Mouse (Mus musculus): ENCODE data around the gene Mtch2.
"Not testable (repeated sequence)": the region's sequence is repeated elsewhere in the genome, so short reads cannot be mapped to it uniquely, and the experiment has no call there.

Gene Mtch2

GRCm38 (mm10) chr2:90846955-90847680 is at the start of gene Mtch2:
TSS of gene Mtch2 (plus strand) at chr2:90847155.
- peak; percentile 96 for DNase-seq (ENCODE audit: low read depth, low spot score)

DNA sequence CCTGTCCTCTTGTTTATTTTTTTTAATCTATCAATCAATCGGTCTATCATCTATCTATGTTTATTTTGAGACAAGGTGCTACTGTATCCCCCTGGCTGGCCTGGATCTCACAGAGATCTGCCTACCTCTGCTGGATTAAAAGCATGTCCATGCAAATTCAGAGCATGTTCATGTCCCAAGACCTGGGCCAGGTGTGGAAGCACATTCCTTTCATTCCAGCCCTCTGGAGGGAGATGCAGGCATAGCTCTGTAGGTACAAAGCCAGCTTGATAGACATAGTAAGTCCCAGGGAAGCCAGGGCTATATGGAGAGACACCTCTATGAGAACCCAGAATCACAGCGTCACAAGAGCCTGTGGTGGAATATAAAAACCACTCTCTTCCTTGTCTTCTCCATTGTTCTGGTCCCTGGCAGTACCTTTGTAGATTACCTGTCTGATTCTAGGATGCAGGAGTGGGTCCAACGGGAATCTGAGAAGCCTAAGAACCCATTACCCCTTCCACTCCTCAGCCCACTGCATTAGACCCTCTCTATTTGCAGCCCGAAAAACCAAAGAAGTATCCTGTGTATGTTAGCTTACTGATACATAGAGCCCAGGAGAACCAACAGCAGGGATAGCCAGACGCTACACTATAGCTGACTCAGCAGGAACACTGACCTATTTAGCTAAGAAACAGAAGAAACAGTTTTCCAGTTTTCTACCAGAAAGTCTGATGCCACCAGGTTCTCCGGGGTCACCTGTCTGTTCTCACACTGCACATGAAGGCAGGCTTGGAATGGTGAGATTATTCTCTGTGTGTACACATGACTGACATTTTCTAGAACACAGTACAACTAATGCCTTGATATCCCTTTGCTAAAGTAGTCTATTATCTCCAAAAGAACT is 38.5 kb upstream of the Mtch2 start:
- DNase-seq (ENCODE audit: low read depth, low spot score) = no peak

- no peak for DNase-seq (ENCODE audit: low read depth, low spot score)
Observed at GRCm38 (mm10) chr2:90810751-90811150, 36.2 kb upstream of the Mtch2 start.

DNA sequence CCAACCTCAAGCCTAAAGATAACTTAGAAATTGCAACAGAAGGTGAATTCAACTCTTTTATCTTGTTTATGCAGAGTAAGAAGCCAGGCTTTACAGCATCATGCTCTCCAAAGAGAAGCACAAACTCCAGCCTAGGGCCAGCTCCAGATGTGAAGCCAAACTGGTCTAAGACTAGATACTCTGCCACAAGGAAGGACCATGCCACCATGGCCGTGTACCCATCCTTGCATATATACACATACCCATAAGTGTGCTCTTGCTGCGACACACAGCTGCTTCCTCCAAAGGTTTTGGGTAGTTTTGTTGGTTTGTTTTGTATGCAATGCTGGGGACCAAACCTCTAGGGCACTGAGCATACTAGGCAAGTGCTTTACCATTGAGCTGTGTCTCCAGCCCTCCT is 31.7 kb upstream of the Mtch2 start:
- no peak for DNase-seq (ENCODE audit: low read depth, low spot score)

DNA sequence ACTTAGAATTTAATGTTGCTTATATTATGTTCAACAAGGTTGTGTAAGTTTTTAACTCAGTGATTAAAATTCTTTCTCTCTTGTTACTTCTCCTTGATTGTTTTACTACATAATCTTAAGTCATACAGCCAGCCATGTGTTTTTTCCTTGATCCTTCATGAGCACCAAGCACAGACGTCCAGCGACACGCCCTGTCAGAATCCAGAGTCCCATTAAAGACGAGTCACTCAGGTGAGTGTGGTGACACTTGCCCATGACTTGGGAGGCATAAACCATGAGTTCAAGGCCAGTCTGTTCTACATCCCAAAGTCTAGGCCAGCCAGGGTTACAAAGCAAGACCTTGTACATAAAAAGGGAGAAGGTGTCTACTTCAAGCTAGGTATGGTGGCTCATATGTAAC is 30.8 kb upstream of the Mtch2 start:
- DNase-seq (ENCODE audit: low read depth, low spot score) = no peak

DNA sequence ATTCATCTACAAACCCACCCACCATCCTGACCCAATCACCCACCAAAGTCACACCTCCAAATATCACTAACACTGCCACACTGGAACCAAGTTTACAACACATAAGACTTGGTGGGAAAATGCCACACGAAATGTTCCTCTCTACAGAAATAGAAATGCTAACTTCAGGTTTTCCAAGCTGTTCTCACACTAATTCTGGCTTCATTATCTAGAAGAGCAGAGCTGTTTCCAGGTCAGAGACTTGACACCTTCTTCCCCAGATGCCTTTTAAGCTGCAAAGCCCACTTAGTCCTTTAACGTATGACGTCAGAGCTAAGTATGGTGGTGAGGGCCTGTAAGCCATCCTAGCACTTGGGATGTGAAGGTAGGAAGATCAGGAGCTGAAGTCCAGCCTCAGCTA is 28.2 kb upstream of the Mtch2 start:
- DNase-seq (ENCODE audit: low read depth, low spot score) = no peak

DNA sequence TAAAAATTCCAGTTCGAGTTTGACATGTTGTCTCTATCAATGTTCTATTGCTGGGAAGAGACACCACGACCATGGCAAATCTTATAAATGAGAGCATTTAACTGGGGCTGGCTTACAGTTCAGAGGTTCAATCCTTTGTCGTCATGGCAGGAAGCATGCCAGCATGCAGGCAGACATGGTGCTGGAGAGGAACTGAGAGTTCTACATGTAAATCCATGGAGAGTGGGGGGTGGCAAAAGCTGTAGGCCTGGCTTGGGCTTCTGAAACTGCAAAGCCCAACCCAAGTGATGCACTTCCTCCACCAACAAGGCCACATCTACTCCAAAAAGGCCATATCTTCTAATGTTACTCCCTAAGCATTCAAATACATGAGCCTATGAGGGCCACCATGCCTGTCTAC is 26.1 kb upstream of the Mtch2 start:
- no peak for DNase-seq (ENCODE audit: low read depth, low spot score)

DNA sequence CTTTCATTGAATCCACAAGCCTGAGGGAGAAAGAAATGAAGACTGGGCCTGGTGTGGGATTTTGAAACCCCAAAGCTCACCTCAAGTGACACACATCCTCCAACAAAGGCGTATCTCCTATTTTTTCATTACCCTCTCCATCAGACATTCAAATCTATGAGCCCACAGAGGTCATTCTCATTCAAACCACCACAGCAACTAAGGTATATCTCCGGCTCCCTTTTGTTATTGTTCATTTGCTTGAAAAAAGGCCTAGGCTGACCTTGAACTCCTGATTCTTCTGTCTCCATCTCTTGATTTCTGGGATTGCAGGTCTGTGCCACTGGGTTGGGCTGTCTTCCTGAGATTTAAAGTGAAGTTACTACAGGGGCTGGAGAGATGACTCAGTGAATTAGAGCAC is 24.0 kb upstream of the Mtch2 start:
- DNase-seq (ENCODE audit: low read depth, low spot score) = no peak

DNA sequence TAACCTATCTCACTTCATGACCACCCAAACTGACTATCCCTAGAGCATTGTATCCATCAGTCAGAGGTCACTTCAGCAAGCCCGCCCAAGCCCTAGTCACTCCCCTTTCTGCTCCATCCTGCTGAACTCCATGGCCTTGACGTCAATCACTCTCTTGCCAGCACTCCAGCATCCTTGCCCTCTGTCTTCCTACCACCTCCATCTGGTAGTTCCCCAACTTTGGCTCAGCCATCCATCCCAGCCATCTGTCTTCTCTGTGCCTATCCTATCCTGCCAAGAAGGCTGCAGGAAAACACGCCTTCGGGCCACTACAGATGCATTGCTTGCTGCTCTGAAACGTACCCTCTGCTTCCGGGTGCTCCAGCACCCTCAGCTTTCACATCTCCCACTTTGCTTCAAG is 23.2 kb upstream of the Mtch2 start:
- no peak for DNase-seq (ENCODE audit: low read depth, low spot score)

DNA sequence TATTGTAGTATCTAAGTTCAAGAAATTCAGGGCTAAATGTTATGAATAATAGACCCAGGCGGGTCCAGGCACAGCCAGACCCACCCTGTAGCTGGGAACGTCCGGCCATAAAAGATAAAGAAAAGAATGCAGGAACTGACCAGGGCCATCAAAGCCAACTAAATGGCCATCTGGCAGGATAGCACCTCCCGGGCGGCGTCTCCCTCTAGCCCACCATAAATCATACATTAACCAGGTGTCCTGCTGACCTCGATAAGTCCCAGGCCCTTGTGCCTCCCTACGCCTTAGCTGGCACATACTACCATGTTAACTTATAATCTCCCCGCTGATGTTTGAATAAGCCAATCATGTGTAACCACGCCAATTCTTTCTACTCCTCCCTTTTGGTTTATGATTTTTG is 22.4 kb upstream of the Mtch2 start:
- not testable (repeated sequence) for DNase-seq (ENCODE audit: low read depth, low spot score)

GRCm38 (mm10) chr2:90825515-90826172 is 21.3 kb upstream of the Mtch2 start:
- no peak for DNase-seq (ENCODE audit: low read depth, low spot score)

- DNase-seq (ENCODE audit: low read depth, low spot score) = no peak
Observed at GRCm38 (mm10) chr2:90828739-90829138, 18.2 kb upstream of the Mtch2 start.

- no peak for DNase-seq (ENCODE audit: low read depth, low spot score)
Observed at GRCm38 (mm10) chr2:90833502-90833901, 13.5 kb upstream of the Mtch2 start.

DNA sequence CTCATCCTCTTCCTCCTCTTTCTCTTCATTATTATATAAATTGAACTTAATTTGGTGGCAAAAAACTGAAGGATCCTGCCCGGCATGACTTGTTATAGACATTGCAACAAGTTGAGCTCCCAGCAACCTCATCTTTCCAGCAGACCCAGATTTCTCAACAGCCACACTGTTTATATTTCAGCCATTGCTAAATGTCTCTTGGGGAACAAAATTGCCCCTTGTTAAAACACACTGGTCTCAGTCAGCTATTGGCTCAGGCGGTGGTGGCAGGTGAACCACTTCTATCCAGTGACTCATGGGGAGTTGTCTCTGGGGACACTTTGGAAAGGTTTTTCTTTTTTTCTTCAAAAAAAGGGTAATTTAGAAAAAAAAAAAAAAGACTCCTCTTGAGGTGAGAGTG is 8.3 kb upstream of the Mtch2 start:
- DNase-seq (ENCODE audit: low read depth, low spot score) = no peak

DNA sequence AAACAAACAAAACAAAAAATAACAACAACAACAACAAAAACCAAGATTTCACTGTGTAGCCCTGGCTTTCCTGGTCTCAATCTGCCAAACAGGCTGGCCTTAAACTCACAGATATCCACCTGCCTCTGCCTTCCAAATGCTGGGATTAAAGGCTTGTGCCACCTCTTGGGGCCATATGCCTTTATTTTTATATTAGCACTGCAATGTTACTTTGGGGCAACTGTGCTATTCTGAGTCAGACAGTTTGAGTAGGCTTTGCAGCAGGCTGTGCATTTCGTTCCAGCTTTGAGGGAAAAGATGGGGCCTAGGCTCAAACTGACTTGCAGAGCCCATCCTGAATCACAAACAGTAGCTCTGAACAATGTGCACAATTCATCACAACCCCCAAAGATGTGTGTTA is 3.3 kb upstream of the Mtch2 start:
- DNase-seq (ENCODE audit: low read depth, low spot score) = no peak

DNA sequence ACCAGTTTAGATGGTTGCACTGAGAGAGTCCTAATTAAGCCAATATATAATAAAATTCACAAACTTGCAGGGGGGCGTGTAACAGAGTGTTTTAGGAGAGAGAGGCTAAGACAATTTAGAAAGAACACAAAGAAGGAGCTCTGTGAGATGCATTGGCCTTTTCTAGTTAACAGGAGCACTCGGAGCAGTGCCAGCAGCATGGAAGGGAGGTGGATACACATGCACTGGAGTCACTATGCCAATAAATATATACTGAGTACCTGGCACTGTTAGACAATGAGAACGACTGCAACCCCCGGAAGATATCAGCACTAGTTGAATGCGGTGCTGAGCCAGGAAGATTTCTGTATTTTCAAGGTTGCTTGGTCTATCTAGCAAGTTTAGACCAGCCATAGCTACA is 2.7 kb upstream of the Mtch2 start:
- no peak for DNase-seq (ENCODE audit: low read depth, low spot score)

DNA sequence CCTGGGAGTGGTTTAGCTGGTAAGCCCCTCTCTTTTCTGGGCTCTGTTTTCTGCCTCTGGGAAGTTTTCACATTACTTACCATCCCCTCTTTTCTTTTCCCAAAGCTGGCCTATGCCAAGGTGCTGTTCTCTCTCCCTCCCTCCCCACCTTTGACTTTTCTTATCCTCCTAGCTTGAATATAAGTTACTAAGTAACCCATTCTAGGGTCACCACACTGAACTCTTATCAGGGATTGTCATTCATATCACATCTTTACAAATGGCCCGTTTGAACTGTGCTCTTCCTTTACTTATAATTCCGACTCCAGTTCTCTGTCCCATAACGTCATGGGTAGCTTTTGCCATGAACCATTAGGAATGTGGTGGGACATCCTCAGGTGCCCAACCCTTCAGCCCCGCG is 1.7 kb upstream of the Mtch2 start:
- no peak for DNase-seq (ENCODE audit: low read depth, low spot score)

GRCm38 (mm10) chr2:90846171-90846570 is 784 bp upstream of the Mtch2 start:
- no peak for DNase-seq (ENCODE audit: low read depth, low spot score)

DNA sequence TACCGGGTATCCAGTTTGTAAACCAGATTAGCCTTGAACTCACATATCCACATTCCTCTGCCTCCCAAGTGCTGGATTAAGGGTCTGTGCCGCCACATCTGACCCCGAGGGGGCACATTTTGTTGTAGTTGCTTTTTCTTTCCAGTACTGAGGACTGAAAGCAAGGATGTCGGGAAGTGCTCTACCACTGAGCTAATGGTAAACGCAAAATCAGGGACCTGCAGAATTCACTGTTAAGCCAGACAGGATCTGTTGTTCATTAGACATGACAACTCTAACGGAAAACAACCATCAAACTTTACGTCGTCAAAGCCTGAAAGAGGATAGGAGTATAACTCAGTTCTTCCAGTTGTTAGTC is 379 bp upstream of the Mtch2 start:
- no peak for DNase-seq (ENCODE audit: low read depth, low spot score)

- peak; percentile 21 for DNase-seq (ENCODE audit: low read depth, low spot score)
Observed at GRCm38 (mm10) chr2:90847681-90848050, 711 bp downstream of the Mtch2 start.

DNA sequence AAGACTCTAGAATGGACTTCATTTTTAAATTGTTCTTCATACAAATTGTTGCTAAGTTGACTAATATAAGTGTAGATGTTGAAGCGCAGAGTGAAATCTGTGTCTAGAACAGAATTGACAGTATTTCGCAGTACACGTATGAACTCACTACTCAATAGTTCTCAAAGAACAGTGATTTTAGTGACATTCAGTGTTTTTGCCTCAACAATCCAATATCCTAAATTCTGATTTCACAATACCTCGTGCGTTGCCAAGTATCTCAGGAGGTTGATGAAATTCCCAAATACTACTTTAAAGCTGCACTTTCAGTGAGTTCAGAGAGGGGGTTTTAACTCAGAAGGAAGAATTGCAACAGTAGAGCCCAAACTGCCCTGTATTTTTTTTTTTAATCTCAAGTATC is 1.4 kb downstream of the Mtch2 start:
- DNase-seq (ENCODE audit: low read depth, low spot score) = no peak

- no peak for DNase-seq (ENCODE audit: low read depth, low spot score)
Observed at GRCm38 (mm10) chr2:90850401-90850800, 3.4 kb downstream of the Mtch2 start.

DNA sequence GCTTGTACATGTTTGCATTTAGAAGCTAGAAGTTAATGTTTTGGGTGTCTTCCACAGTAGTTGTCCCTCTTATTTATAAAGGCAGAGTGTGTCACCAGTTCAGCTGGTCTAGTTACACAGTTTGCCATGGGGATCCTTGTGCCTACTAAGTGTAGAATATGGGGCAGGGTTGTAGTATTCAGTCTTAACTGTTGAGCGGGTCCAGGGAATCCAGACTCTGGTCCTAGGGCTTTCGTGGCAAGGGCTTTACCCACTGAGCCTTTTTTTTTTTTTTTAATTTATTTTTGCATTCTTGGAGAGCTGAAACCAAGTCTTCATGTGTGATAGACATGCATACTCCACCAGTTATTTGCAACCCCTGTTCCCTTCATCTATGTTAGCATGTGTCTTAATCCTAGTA is 14.5 kb downstream of the Mtch2 start:
- DNase-seq (ENCODE audit: low read depth, low spot score) = no peak

All from CD4-positive helper T cell, adult 2 months (primary cell).